Mouse (Mus musculus): ENCODE results near the gene Mfap2.

DNA sequence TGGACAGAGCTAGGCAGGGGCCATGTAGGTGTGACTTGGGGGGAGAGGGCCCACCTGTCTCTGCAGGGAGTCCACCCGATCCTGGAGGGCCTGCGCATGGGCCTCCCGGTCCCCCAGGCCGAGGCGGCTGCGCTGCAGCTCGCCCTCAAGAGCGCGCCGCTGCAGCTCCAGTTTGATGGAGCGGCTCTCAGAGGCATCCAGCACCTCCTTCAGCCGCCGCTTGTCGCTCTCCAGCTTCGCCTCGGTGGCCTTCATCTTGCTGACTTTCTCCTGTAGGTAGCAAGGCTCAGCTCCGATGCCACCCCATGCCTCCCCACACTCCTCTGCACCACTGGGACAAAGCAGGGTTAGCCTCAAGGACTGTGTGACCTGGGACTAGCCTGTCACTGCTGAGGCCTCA, 10.0 kb downstream of the Mfap2 start:
- TF ChIP-seq POLR2A (IDR thresholded peaks at IDR 0.05; ENCODE audit: borderline replicate concordance, extremely low read depth, low read depth, low read length) (no peak), CTCF (IDR thresholded peaks at IDR 0.05; ENCODE audit: insufficient read depth, low read length) (no peak)

Measured in lung, adult 2 months (tissue).